Mouse (Mus musculus): ENCODE results near the gene Cep97.

- no peak for TF ChIP-seq CTCF (IDR thresholded peaks at IDR 0.05; ENCODE audit: borderline replicate concordance, control insufficient read depth, extremely low read depth, insufficient read depth, low read length, poor library complexity)
- TF ChIP-seq POLR2A (IDR thresholded peaks at IDR 0.05; ENCODE audit: control insufficient read depth, extremely low read depth, insufficient read depth, low read length, poor library complexity): no peak
These were observed 16.5 kb upstream of the Cep97 start for GRCm38 (mm10) chr16:55950946-55951678.
